Mouse (Mus musculus) liver, embryonic 14.5 days (tissue): Measurements from ENCODE around the gene Acsbg2. TPM values are rescaled to one million over a fixed set of nuclear protein-coding genes. Genes with fewer than 3 reads are reported as not detected.

ENCODE experiments used
- ATAC-seq: fragments of 200-750 bp; cut with Nextera tagmentation; 2 replicates; pipeline ENCODE4 v1.8.0; 2017; ENCODE audit warnings: moderate number of reproducible peaks, mild to moderate bottlenecking, moderate library complexity; ENCODE audit not compliant: insufficient read depth
- DNase-seq, 3 experiments: peaks; one replicate each; pipeline ENCODE4 v3.0.0-alpha.2; 2012 to 2013; ENCODE audit warnings: low read depth in 3 of 3, low spot score in 3 of 3
- H3K27ac ChIP-seq: fragments of 300-500 bp; sonication (generic); 2 replicates; pipeline ENCODE4 v1.5.1; 2014; ENCODE audit warnings: moderate library complexity, mild to moderate bottlenecking, control low read depth, inconsistent platforms
- H3K27me3 ChIP-seq: fragments of 300-500 bp; sonication (generic); 2 replicates; pipeline ENCODE4 v1.6.1; 2014; ENCODE audit warnings: mild to moderate bottlenecking, low read length, moderate library complexity; ENCODE audit not compliant: control insufficient read depth, insufficient read depth
- H3K36me3 ChIP-seq: fragments of 300-500 bp; sonication (generic); replicated peaks from 2 replicates; pipeline ENCODE4 v1.6.1; 2014; ENCODE audit warnings: low read depth; ENCODE audit not compliant: control insufficient read depth, insufficient read depth
- H3K4me1 ChIP-seq, 2 experiments: fragments of 200-500 bp in 1 of 2; fragments of 300-500 bp in 1 of 2; sonication (generic) in 1 of 2; replicated peaks; 2 replicates each; pipeline ENCODE4 v1.6.1; 2012 to 2014; ENCODE audit warnings: antibody characterized with exemption in 1 of 2, inconsistent platforms in 1 of 2, low read length in 1 of 2; ENCODE audit not compliant: control insufficient read depth in 2 of 2, insufficient read depth in 2 of 2
- H3K4me2 ChIP-seq: fragments of 300-500 bp; sonication (generic); 2 replicates; pipeline ENCODE4 v1.6.1; 2014; ENCODE audit warnings: low read depth, mild to moderate bottlenecking, control low read depth, moderate library complexity
- H3K4me3 ChIP-seq, 2 experiments: fragments of 200-500 bp in 1 of 2; fragments of 300-500 bp in 1 of 2; sonication (generic) in 1 of 2; 2 replicates each; pipeline ENCODE4 v1.5.1; 2012 to 2014; ENCODE audit warnings: low read depth in 2 of 2, low read length in 2 of 2, mild to moderate bottlenecking in 2 of 2, control low read depth in 1 of 2, inconsistent platforms in 1 of 2, moderate library complexity in 1 of 2; ENCODE audit not compliant: insufficient read depth in 1 of 2
- H3K9ac ChIP-seq: fragments of 300-500 bp; sonication (generic); replicated peaks from 2 replicates; pipeline ENCODE4 v1.6.1; 2014; ENCODE audit warnings: mild to moderate bottlenecking, control low read depth, moderate library complexity
- H3K9me3 ChIP-seq: fragments of 300-500 bp; sonication (generic); 2 replicates; pipeline ENCODE4 v1.6.1; 2016; ENCODE audit warnings: low read length, mixed read lengths; ENCODE audit not compliant: control insufficient read depth
- CTCF ChIP-seq: IDR thresholded peaks from 2 replicates; pipeline ENCODE4 v1.5.1; 2016; ENCODE audit warnings: antibody characterized with exemption, low read depth, control low read depth
- EP300 ChIP-seq: IDR thresholded peaks from 2 replicates; pipeline ENCODE4 v1.6.1; 2016; ENCODE audit warnings: antibody characterized with exemption, low read depth
- WGBS: fragments of 180-500 bp; shearing (Covaris S2); extraction: QIAGEN DNeasy Blood & Tissue Kit; methylation state at CpG from one replicate; pipeline ENCODE4 v1.1.7; 2014; ENCODE audit not compliant: insufficient replicate concordance; 5-methylcytosine and 5-hydroxymethylcytosine counted together
- polyA plus RNA-seq, 2 experiments: library from polyadenylated mRNA; depleted of rRNA in 1 of 2; stranded (reverse) in 1 of 2; unstranded in 1 of 2; fragments of >200 nt; fragmentation: Nextera tagmentation in 1 of 2; extraction: Ambion mirVana in 1 of 2; gene quantifications; 2 replicates each; pipeline versions ENCODE4 v1.2.1 to v1.2.3; 2012 to 2014

Gene Acsbg2
- polyA plus RNA-seq, 2 experiments, result not detected

GRCm38 (mm10) chr17:56884331-56884730 is 10.1 kb upstream of the Acsbg2 start:
- 70% methylated on average over 5 of the region's 5 CpGs for WGBS
- no peaks in the 10 kb centered on the region for H3K9me3 ChIP-seq
- no peak overlapping the region for H3K9ac ChIP-seq
- H3K36me3 ChIP-seq, result no peaks in the 10 kb centered on the region
- TF ChIP-seq CTCF (no peak), EP300 (no peak)
- no peak overlapping the region for H3K4me3 ChIP-seq
- ATAC-seq (no peak), DNase-seq (no peak)
- no peaks in the 10 kb centered on the region for H3K27me3 ChIP-seq
- no peak overlapping the region for H3K27ac ChIP-seq
- H3K4me1 ChIP-seq, result 0 out of 4 replicates have a peak, but pooled peaks cover 0 to 2% of the 10 kb centered on the region in 2 experiments
- no peak overlapping the region for H3K4me2 ChIP-seq

DNA sequence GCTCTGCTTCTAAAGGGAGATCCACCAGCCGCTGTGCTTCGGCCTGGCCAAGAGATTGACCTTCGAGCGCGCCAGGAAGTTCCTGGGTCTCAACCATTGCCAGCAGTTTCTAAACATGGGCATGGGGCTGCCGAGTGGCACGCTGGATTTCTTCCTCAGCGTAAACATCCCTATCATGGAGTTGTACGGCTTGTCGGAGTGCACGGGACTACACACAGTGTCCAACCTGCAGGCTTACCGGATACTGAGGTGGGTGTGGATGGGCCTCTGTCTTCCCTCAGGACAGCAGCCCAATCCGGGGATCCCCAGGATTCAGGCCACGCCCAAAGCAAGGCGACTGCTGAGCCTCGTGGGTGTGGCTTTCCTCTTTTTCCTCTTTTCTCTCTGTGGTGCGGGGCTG is 9.4 kb upstream of the Acsbg2 start:
- Histone ChIP-seq H3K4me3 (no peak overlapping the region; a peak in 1 of 4 replicates), H3K4me2 (peak overlapping the region; percentile 22), H3K4me1 (0 out of 4 replicates have a peak, but pooled peaks cover 0 to 2% of the 10 kb centered on the region in 2 experiments), H3K27me3 (no peaks in the 10 kb centered on the region), H3K36me3 (no peaks in the 10 kb centered on the region), H3K9me3 (no peaks in the 10 kb centered on the region), H3K27ac (no peak overlapping the region), H3K9ac (no peak overlapping the region)
- WGBS, result 26% methylated on average over 17 of the region's 17 CpGs
- TF ChIP-seq CTCF, result no peak
- no peak for TF ChIP-seq EP300
- DNase-seq (no peak), ATAC-seq (no peak)

GRCm38 (mm10) chr17:56877426-56877825 is 3.2 kb upstream of the Acsbg2 start:
- DNase-seq, result no peak
- no peak overlapping the region for H3K4me3 ChIP-seq
- no peak overlapping the region for H3K4me2 ChIP-seq
- H3K9ac ChIP-seq, result no peak overlapping the region
- H3K4me1 ChIP-seq, result no peaks in the 10 kb centered on the region
- no peaks in the 10 kb centered on the region for H3K36me3 ChIP-seq
- no peaks in the 10 kb centered on the region for H3K27me3 ChIP-seq
- H3K9me3 ChIP-seq, result no peaks in the 10 kb centered on the region
- ATAC-seq, result no peak
- no peak for TF ChIP-seq EP300
- TF ChIP-seq CTCF, result no peak
- WGBS, result 78% methylated on average over 19 of the region's 19 CpGs
- no peak overlapping the region for H3K27ac ChIP-seq

GRCm38 (mm10) chr17:56876981-56877380 is 2.7 kb upstream of the Acsbg2 start:
- Histone ChIP-seq H3K9me3 (no peaks in the 10 kb centered on the region), H3K4me3 (no peak overlapping the region), H3K27ac (no peak overlapping the region), H3K4me1 (no peaks in the 10 kb centered on the region), H3K4me2 (no peak overlapping the region), H3K27me3 (no peaks in the 10 kb centered on the region), H3K9ac (no peak overlapping the region), H3K36me3 (no peaks in the 10 kb centered on the region)
- WGBS, result 48% methylated on average over 8 of the region's 8 CpGs
- no peak for TF ChIP-seq CTCF
- TF ChIP-seq EP300, result no peak
- ATAC-seq (no peak), DNase-seq (no peak)

DNA sequence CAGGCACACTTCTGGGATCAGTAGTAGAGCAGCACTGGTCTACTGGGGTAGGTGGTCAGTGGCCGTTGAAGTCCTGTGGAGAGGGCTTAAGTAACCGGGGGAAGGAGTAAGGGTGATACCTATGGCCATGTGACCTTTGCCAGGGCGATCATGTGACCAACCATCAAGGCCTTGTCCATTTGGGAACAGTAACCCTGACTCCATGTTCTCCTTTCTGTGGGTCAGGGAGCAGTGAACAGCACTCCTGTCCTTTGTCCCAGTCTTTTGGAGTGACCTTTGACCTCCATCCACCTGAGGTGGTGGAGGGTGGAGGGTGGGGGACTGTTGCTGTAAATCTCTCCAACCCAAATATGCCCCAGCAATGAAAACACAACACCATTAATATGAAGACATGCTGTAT is 2.2 kb upstream of the Acsbg2 start:
- Histone ChIP-seq H3K9me3 (no peaks in the 10 kb centered on the region), H3K4me3 (no peak overlapping the region), H3K9ac (no peak overlapping the region), H3K4me1 (no peaks in the 10 kb centered on the region), H3K27me3 (no peaks in the 10 kb centered on the region), H3K27ac (no peak overlapping the region), H3K4me2 (no peak overlapping the region), H3K36me3 (no peaks in the 10 kb centered on the region)
- no peak for TF ChIP-seq CTCF
- TF ChIP-seq EP300, result no peak
- WGBS, result 56% methylated on average over 3 of the region's 3 CpGs
- DNase-seq (no peak), ATAC-seq (no peak)
